Mouse (Mus musculus) hindbrain, embryonic 13.5 days (tissue): Measurements from ENCODE around the gene Olfr670. TPM values are rescaled to one million over a fixed set of nuclear protein-coding genes. Genes with fewer than 3 reads are reported as not detected.
"Not testable (repeated sequence)": the region's sequence is repeated elsewhere in the genome, so short reads cannot be mapped to it uniquely, and the experiment has no call there.

ENCODE experiments used
- ATAC-seq: fragments of 200-750 bp; cut with Nextera tagmentation; 2 replicates; pipeline ENCODE4 v1.8.0; 2017; ENCODE audit warnings: moderate TSS enrichment; ENCODE audit not compliant: low FRiP score
- H3K27ac ChIP-seq: fragments of 300-500 bp; sonication (generic); 2 replicates; pipeline ENCODE4 v1.5.1; 2015; ENCODE audit warnings: inconsistent platforms, mild to moderate bottlenecking, moderate library complexity
- H3K27me3 ChIP-seq: fragments of 300-500 bp; sonication (generic); 2 replicates; pipeline ENCODE4 v1.6.1; 2015; ENCODE audit warnings: mild to moderate bottlenecking, inconsistent platforms
- H3K36me3 ChIP-seq: fragments of 300-500 bp; sonication (generic); 2 replicates; pipeline ENCODE4 v1.6.1; 2015; ENCODE audit warnings: mild to moderate bottlenecking, inconsistent platforms
- H3K4me1 ChIP-seq: fragments of 300-500 bp; sonication (generic); replicated peaks from 2 replicates; pipeline ENCODE4 v1.6.1; 2015; ENCODE audit warnings: inconsistent platforms
- H3K4me2 ChIP-seq: fragments of 300-500 bp; sonication (generic); 2 replicates; pipeline ENCODE4 v1.6.1; 2015; ENCODE audit warnings: inconsistent platforms, mild to moderate bottlenecking, moderate library complexity
- H3K4me3 ChIP-seq: fragments of 300-500 bp; sonication (generic); 2 replicates; pipeline ENCODE4 v1.5.1; 2015; ENCODE audit warnings: mild to moderate bottlenecking, inconsistent platforms
- H3K9ac ChIP-seq: fragments of 300-500 bp; sonication (generic); 2 replicates; pipeline ENCODE4 v1.6.1; 2015; ENCODE audit warnings: mild to moderate bottlenecking, inconsistent platforms
- H3K9me3 ChIP-seq: fragments of 300-500 bp; sonication (generic); 2 replicates; pipeline ENCODE4 v1.6.1; 2016; ENCODE audit warnings: inconsistent platforms
- WGBS: fragments of 180-500 bp; shearing (Covaris S2); methylation state at CpG from one replicate; pipeline ENCODE4 v1.1.7; 2015; 5-methylcytosine and 5-hydroxymethylcytosine counted together
- polyA plus RNA-seq: library from polyadenylated mRNA; unstranded; fragments of >200 nt; fragmentation: Nextera tagmentation; extraction: Ambion mirVana; gene quantifications from 2 replicates; pipeline ENCODE4 v1.2.1, GENCODE M21; 2015

Gene Olfr670
- polyA plus RNA-seq, result not detected in 2 replicates

- no peaks in the 10 kb centered on the region for H3K4me1 ChIP-seq
- H3K9me3 ChIP-seq, result no peaks in the 10 kb centered on the region
- no peak within 1 kb of the TSS for H3K4me3 ChIP-seq
- no peaks in the 10 kb centered on the region for H3K27me3 ChIP-seq
- H3K36me3 ChIP-seq, result no peaks in the 10 kb centered on the region
- no peak within 1 kb of the TSS for H3K27ac ChIP-seq
- no peak for ATAC-seq
- no peak within 1 kb of the TSS for H3K4me2 ChIP-seq
- H3K9ac ChIP-seq, result no peak within 1 kb of the TSS
- WGBS, result 64% methylated on average over 1 of the region's 1 CpGs
These were observed at the start of gene Olfr670 for GRCm38 (mm10) chr7:104962520-104962919. Gene Olfr670, minus strand, starts transcription at chr7:104962620.

GRCm38 (mm10) chr7:105001929-105002328, 39.5 kb upstream of the Olfr670 start, which contains the start of gene Olfr672:
Gene Olfr672, minus strand, starts transcription at chr7:105002029.
- H3K9me3 ChIP-seq, result no peaks in the 10 kb centered on the region
- no peak within 1 kb of the TSS for H3K27ac ChIP-seq
- no peaks in the 10 kb centered on the region for H3K36me3 ChIP-seq
- no peak within 1 kb of the TSS for H3K4me3 ChIP-seq
- no peak within 1 kb of the TSS for H3K9ac ChIP-seq
- no peaks in the 10 kb centered on the region for H3K4me1 ChIP-seq
- no peaks in the 10 kb centered on the region for H3K27me3 ChIP-seq
- H3K4me2 ChIP-seq, result no peak within 1 kb of the TSS
- no peak for ATAC-seq

GRCm38 (mm10) chr7:104979026-104979425, 16.6 kb upstream of the Olfr670 start, which contains the start of gene Olfr671:
Gene Olfr671, minus strand, starts transcription at chr7:104979126.
- no peak within 1 kb of the TSS for H3K4me2 ChIP-seq
- H3K9ac ChIP-seq, result no peak within 1 kb of the TSS
- H3K27ac ChIP-seq, result no peak within 1 kb of the TSS
- ATAC-seq, result no peak
- no peaks in the 10 kb centered on the region for H3K4me1 ChIP-seq
- no peaks in the 10 kb centered on the region for H3K9me3 ChIP-seq
- WGBS, result 90% methylated on average over 1 of the region's 1 CpGs
- no peaks in the 10 kb centered on the region for H3K36me3 ChIP-seq
- H3K27me3 ChIP-seq, result no peaks in the 10 kb centered on the region
- no peak within 1 kb of the TSS for H3K4me3 ChIP-seq

DNA sequence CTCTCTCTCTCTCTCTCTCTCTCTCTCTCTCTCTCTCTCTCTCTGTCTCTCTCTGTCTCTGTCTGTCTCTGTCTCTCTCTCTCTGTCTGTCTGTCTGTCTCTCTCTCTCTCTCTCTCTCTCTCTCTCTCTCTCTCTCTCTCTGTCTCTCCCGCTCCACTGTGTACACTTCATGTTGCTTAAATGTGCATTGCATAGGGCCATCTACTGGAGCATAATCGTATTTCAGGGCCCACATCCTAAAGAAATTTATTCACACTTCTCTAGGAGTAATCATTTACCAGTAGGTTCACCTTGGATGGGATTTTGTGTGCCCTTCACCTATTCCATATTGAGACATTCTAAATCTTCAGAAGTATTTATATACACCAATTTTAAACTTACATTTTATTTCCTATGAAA, 10.1 kb upstream of the Olfr670 start:
- not testable (repeated sequence) for H3K4me1 ChIP-seq, H3K4me2 ChIP-seq, H3K27ac ChIP-seq, H3K9ac ChIP-seq, H3K9me3 ChIP-seq, H3K27me3 ChIP-seq, ATAC-seq, H3K4me3 ChIP-seq, H3K36me3 ChIP-seq
- WGBS, result 78% methylated on average over 2 of the region's 2 CpGs

- 93% methylated on average over 16 of the region's 16 CpGs for WGBS
These were observed 12.2 kb downstream of the Olfr670 start for GRCm38 (mm10) chr7:104950234-104950633.

DNA sequence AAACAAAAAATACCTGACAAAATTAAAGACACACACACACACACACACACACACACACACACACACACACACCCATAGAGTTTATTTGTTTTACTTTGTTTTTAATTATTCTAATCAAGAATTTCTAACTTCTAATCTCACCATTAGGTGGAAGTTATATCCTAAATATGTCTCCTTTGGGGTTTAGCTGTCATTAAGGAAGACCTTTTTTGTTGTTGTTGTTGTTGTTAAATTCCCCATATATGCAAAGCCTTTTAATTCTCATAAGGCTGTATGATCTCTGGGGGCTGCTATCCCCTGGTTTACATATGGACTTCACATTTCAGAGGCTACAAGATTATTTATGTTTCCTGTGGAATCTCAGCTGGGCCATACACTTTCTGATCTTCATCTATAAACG, 28.5 kb downstream of the Olfr670 start, which contains the start of gene Olfr669:
TSS of gene Olfr669 (plus strand) at position 301 of the 400 bp plus-strand sequence.
- ATAC-seq, result no peak
- Histone ChIP-seq H3K9ac (no peak within 1 kb of the TSS), H3K4me1 (no peaks in the 10 kb centered on the region), H3K27ac (no peak within 1 kb of the TSS), H3K4me3 (no peak within 1 kb of the TSS), H3K4me2 (no peak within 1 kb of the TSS), H3K27me3 (no peaks in the 10 kb centered on the region), H3K9me3 (no peaks in the 10 kb centered on the region), H3K36me3 (no peaks in the 10 kb centered on the region)
- 86% methylated on average over 1 of the region's 1 CpGs for WGBS

More at GRCm38 (mm10) chr7:104950234-104950633, 12.2 kb downstream of the Olfr670 start:
- not testable (repeated sequence) for H3K9ac ChIP-seq, H3K27me3 ChIP-seq, ATAC-seq, H3K4me1 ChIP-seq, H3K9me3 ChIP-seq, H3K36me3 ChIP-seq, H3K27ac ChIP-seq, H3K4me3 ChIP-seq, H3K4me2 ChIP-seq

GRCm38 (mm10) chr7:104927957-104928356, 34.5 kb downstream of the Olfr670 start, which contains the start of gene Olfr668:
Gene Olfr668, minus strand, starts transcription at chr7:104928057.
- ATAC-seq, result no peak

GRCm38 (mm10) chr7:104921382-104921781, 41.0 kb downstream of the Olfr670 start, which contains the start of gene Olfr667:
Gene Olfr667, minus strand, starts transcription at chr7:104921482.
- no peak within 1 kb of the TSS for H3K27ac ChIP-seq
- WGBS, result 98% methylated on average over 1 of the region's 1 CpGs
- H3K9me3 ChIP-seq, result no peaks in the 10 kb centered on the region
- H3K36me3 ChIP-seq, result no peaks in the 10 kb centered on the region
- H3K4me3 ChIP-seq, result no peak within 1 kb of the TSS
- H3K4me2 ChIP-seq, result no peak within 1 kb of the TSS
- no peak within 1 kb of the TSS for H3K9ac ChIP-seq
- H3K4me1 ChIP-seq, result no peaks in the 10 kb centered on the region
- no peak for ATAC-seq
- H3K27me3 ChIP-seq, result no peaks in the 10 kb centered on the region

More at GRCm38 (mm10) chr7:104927957-104928356, 34.5 kb downstream of the Olfr670 start, which contains the start of gene Olfr668:
- 83% methylated on average over 1 of the region's 1 CpGs for WGBS
- Histone ChIP-seq H3K4me1 (no peaks in the 10 kb centered on the region), H3K4me2 (no peak within 1 kb of the TSS), H3K27me3 (no peaks in the 10 kb centered on the region), H3K4me3 (no peak within 1 kb of the TSS), H3K27ac (no peak within 1 kb of the TSS), H3K36me3 (no peaks in the 10 kb centered on the region), H3K9ac (no peak within 1 kb of the TSS), H3K9me3 (no peaks in the 10 kb centered on the region)

Other genes starting within 250 kb of the Olfr670 start
- not detected in 2 replicates for gene Usp17le, start 185.2 kb downstream of the Olfr670 start, polyA plus RNA-seq
- gene Usp17lb, start 120.0 kb downstream of the Olfr670 start, polyA plus RNA-seq, result not detected in 2 replicates
- not detected in 2 replicates for gene Usp17la, start 105.6 kb downstream of the Olfr670 start, polyA plus RNA-seq
- gene Olfr665, start 84.6 kb downstream of the Olfr670 start, polyA plus RNA-seq, result not detected in 2 replicates
- not detected in 2 replicates for gene Olfr666, start 66.7 kb downstream of the Olfr670 start, polyA plus RNA-seq
- not detected in 2 replicates for gene Olfr667, start 41.1 kb downstream of the Olfr670 start, polyA plus RNA-seq
- not detected in 2 replicates for gene Olfr668, start 34.6 kb downstream of the Olfr670 start, polyA plus RNA-seq
- gene Olfr669, start 28.4 kb downstream of the Olfr670 start, polyA plus RNA-seq, result not detected in 2 replicates
- not detected in 2 replicates for gene Olfr671, start 16.5 kb upstream of the Olfr670 start, polyA plus RNA-seq
- gene Olfr672, start 39.4 kb upstream of the Olfr670 start, polyA plus RNA-seq, result not detected in 2 replicates
- gene Olfr675, start 65.8 kb upstream of the Olfr670 start, polyA plus RNA-seq, result not detected in 2 replicates
- gene Olfr676, start 70.1 kb upstream of the Olfr670 start, polyA plus RNA-seq, result not detected in 2 replicates
- not detected in 2 replicates for gene Olfr677, start 88.8 kb upstream of the Olfr670 start, polyA plus RNA-seq
- gene Olfr678, start 101.9 kb upstream of the Olfr670 start, polyA plus RNA-seq, result not detected in 2 replicates
- gene Olfr679, start 118.6 kb upstream of the Olfr670 start, polyA plus RNA-seq, result not detected in 2 replicates
- not detected in 2 replicates for gene Olfr680-ps1, start 130.2 kb upstream of the Olfr670 start, polyA plus RNA-seq
- not detected in 2 replicates for gene Olfr681, start 154.2 kb upstream of the Olfr670 start, polyA plus RNA-seq
- not detected in 2 replicates for gene Olfr683, start 184.4 kb upstream of the Olfr670 start, polyA plus RNA-seq
- not detected in 2 replicates for gene Olfr684, start 201.0 kb upstream of the Olfr670 start, polyA plus RNA-seq
- gene Olfr685, start 223.4 kb upstream of the Olfr670 start, polyA plus RNA-seq, result not detected in 2 replicates
- not detected in 2 replicates for gene Olfr686, start 244.9 kb upstream of the Olfr670 start, polyA plus RNA-seq